Mouse (Mus musculus) neural tube, postnatal 0 days (tissue): ENCODE results near the gene Klhl13. TPM values are rescaled to one million over a fixed set of nuclear protein-coding genes. Genes with fewer than 3 reads are reported as not detected.

Source experiments
- polyA plus RNA-seq: library from polyadenylated mRNA; unstranded; fragments of >200 nt; fragmentation: Nextera tagmentation; extraction: Ambion mirVana; gene quantifications from 2 replicates; pipeline ENCODE4 v1.2.1, GENCODE M21; 2015

The Klhl13 gene
- 96.4 and 102 TPM in 2 replicates for polyA plus RNA-seq

GRCm38 (mm10) chrX:23364514-23365381, at the start of gene Klhl13:
Gene Klhl13 (minus strand): TSS chrX:23365082.

